Mouse (Mus musculus) gonadal fat pad, adult 2 months (tissue): Measurements from ENCODE around the gene Krt90. TPM values are rescaled to one million over a fixed set of nuclear protein-coding genes. Genes with fewer than 3 reads are reported as not detected.
A peak's percentile ranks its signal among the peaks of the same experiment; 100 is the strongest.

ENCODE experiments used
- DNase-seq: peaks from one replicate; pipeline ENCODE4 v3.0.0-alpha.2; 2012; ENCODE audit warnings: low read depth
- polyA plus RNA-seq: library from polyadenylated mRNA; depleted of rRNA; stranded (reverse); fragments of >200 nt; gene quantifications from 2 replicates; pipeline ENCODE4 v1.2.3, GENCODE M21; 2012; rRNA removed

The Krt90 gene
- polyA plus RNA-seq, result not detected in 2 replicates

DNA sequence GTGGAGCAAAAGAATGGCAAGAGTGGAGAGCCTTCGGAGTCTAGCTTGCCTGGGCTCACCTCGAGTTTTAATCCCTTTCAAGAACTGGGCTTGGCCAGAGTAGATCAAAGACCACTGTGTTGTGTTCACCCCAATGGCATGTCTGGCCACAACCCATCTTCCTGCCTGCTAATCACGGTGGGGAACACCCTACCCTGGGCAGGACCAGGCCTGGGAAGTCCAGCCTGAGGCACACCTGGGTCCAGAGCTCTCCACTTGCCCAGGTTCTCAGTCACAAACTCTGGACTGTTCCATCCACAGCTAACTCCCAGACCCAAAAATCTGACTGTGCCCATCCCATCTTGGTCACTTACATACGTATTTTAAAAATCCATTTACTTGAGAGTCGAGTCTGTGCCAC lies at the start of gene Krt90:
Krt90 (minus strand) TSS at position 101 of the 400 bp plus-strand sequence.
- DNase-seq, result no peak

DNA sequence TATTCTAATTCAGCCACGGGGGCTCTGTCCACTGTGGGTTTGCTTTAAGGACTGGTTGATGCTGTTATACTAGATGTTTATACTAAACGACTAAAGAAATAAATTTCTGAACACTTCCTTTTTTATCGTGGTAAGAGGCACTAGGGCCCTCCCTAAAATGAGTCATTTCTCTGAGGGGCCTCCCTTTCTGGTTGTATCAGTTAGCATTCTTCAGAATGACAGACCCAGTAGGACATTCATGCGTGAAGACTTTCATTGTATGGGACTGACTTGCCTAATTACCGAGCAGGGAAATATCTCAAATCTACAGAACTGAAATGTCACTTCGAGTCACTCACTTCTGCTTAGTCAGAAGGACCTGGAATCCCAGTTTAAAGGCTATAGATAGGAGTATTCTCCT lies 36.4 kb upstream of the Krt90 start:
- DNase-seq, result no peak

DNA sequence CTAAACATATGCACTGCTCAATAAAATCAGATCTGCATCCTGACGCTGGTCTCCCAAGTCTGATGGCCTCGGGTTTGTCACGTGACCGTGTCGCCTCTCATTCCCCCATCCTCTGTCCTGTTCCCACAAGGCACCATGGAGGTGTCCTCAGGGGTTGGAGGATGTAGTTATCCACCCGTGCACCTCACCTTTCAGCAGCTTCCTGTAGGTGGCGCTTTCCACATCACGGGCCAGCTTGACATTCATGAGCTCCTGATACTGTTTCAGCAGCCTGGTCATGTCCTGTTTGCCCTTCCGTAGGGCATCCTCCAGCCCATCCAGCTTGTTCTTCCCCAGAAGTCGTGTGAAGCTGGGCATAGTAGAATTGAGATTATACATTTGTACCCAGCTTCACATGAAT lies 25.5 kb upstream of the Krt90 start:
- DNase-seq, result no peak

DNA sequence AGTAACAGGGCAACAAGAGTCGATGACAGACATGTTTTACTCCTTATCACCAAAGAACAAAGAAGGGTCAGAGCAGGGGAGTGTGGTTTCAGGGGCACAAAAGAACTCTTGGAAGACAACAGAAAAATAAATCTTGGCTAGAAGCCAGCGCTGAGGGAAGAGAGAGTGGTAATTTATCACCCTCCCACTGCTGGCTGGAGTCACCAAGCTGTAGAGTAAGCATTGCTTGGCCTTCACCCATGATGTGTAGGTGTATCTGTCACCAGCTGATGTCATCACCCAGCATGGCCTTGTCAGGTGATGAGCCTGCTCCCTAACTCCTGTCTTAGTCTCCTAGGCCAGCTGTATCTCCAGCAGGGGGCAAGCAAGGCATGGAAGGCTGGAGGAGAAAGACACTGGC lies 21.7 kb upstream of the Krt90 start:
- DNase-seq, result peak; percentile 77

DNA sequence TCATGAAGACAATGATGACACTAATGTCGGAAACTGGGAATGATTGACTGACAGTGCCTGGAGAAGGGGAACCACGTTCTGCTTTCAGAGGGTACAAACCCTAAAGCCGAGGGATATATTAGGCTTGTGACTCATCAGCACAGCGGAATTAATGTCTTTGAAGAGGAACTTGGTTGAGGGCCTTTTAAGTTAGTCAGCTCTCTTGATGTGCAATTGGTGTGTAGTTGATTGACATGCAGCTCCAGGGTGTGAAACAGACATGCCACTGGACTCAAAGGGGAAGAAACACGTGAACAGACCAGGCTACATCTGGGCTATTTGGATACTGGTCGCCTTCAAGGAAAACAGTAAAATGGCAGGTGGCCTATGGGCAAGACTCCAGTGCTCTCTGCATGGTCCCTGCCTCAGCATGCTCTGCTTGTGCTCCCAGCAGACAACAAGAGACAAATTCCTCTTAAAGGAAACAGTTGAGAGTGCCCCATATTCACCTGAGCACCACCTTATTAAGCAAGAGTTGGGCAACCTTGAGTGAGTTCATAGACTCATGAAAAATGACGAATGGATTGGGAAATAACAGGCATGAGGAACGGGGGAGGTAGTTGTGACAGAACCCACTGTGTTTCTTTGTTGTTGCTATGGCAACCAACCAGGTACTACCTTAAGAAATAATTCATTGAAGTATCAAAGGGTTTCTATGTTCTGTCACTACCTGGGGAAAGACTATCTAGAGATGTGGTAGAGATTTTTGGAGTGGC lies 20.6 kb upstream of the Krt90 start:
- DNase-seq, result peak; percentile 81

DNA sequence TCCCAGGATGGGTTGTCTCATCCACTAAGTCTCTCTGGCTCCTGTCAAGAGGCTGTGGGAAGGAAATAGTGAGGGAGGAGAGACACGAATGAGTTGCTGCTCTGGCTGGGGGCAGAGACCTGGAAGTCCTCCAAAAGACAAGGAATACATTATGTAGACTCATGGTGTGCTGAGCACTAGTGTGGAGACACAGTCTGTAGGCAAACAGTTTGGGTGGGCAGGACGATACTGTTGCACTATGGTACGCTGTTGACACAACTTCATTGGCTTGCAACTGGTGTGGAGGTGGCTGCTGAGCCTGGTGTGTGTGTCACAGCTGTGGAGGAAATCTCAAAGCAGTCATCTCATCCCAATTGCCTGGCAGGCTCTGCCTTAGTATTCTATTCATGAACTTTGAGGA lies 19.0 kb upstream of the Krt90 start:
- DNase-seq, result no peak

DNA sequence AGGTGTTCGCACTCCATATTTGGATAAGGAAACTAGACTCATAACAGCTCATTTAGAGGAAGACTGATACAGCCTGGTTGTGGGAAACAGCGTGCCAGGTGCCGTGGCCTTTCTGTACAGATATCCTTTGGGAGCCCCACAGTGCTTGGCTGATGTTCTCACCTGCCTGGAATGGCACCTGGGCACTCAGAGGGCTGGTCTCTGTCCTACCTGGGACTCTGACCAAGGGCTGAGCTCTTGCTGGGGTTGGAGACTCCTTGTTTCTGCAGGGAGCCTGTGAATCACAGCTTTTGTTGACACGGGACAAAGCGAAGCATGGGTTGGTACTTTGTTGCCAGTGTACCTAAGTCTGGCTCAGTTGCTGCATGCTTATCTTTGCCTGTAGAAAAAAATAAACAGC lies 12.8 kb upstream of the Krt90 start:
- no peak for DNase-seq

DNA sequence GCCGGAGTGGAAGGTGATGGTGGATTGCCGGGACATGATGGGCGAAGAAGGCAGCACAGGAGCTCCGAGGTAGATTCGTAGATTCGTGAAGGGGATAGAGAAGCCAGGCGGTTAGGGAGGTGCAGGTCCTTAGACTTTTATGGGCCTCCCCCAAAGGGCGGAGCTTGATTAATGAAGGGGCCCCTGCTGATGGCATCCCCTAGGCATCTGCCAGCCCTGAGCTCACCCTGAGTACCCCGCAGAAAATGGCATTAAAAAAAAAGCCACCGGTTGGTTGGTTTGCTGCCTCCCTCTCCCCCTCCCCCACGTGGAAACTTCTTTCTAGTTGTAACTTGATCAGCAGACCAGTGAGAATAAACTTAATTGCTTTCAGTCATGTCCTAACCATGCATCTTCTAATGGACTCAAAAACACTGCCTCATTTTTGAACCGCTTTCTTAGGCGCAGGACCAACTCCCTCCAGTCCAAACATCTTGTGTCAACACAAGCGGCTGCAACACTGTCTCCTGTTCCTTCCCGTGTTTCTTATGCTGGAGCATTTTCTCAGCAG lies 11.1 kb upstream of the Krt90 start, which contains the start of gene Krt75:
Krt75 (minus strand) TSS at position 109 of the 550 bp plus-strand sequence.
- no peak for DNase-seq

DNA sequence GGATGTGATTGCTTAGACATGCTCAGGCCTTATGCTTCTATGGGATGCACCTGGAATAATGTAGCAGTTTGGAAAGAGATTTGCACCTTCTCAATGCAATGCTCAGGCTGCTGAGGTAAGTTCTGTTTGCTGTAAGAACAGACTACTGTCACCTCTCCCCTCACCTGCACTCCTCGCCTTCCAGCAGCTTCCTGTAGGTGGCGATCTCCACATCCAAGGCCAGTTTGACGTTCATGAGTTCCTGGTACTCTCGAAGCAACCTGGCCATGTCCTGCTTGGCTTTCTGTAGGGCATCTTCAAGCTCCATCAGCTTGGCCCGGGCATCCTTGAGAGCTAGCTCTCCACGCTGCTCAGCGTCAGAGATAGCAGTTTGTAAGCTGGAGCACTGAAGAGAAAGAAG lies 5.0 kb upstream of the Krt90 start:
- no peak for DNase-seq

DNA sequence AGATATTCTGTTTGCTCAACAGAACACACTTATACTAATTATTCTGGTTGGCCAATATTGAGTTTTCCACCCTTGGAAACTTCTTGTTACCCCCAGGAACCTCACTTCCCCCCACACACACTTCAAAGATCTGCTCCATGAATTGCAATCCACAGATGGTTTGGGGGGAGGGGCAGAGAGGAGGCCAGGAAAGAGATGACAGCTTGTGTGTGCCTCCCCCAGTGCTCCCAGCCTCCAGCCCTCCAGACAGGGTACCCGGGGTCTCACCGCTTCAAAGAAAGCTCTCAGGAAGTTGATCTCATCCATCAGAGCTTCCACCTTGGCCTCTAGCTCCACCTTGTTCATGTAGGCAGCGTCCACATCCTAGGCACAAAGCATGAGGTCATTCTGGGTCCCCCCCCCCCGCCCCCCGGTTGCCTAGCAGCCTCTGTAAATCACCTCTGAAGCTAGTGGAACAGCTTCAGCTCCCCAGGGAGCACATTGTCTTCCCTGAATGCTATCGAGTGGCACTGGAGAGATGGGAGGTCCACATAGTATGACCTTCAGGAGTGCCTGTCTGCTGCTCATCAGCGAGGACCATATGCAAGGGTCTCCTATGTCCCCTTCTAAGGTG lies 4.6 kb downstream of the Krt90 start:
- no peak for DNase-seq

DNA sequence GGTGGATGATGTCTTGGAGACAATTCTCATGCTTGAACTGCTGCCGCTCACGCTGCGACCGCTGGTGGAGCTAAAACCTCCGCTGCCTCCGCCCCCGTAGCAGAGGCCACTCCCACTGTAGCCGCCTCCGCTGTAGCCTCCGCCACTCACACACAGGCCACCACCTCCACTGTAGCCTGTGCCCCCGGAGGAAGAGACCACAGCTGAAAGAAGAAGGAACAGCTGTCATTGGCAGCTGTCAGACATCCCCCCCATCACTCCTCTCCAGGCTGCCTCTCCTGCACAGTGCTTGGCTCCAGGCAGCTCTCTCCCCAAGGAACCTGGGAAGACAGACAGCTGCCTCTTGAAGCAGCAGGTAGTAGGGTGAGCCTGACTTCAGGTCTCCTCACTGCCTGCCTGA lies 9.6 kb downstream of the Krt90 start:
- no peak for DNase-seq

DNA sequence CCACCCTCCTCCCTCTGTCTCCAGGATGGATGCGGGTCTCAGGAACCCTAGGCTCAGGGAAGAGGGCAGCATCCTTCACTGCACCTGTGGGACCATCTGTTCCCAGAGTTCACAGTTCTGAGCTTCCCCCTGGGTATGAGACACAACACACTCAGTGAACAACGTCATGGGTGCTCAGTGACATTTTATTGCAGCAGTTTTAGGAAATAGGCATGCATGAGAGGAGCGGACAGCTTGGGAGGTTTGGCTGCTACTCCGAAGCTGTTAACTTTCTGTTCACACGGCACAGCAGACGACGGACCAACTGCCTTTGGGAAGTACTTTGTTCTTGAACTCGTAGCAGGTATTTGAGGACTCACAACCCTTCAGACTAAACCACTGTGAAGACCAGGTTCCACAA lies 10.6 kb downstream of the Krt90 start:
- no peak for DNase-seq

DNA sequence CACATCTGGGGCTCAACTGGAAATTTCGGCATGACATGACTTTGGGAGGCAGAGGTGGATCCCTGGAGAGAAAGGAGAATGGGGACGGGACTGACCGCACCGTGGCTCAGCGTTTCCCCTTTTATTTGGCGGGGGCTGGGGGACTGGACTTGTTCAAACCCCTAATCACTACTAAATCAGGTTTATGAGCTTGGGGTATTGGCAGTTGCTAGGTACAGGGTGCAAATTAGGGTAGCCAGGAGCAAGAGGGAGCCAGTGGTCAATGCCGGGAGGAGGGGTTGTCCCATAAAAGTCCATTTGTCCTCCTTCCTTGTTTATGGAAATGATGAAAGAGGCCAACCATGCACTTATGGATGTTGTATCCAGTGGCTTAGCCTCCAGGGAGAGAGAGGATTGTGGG lies 12.2 kb downstream of the Krt90 start, which contains the start of gene Krt82:
Krt82 (minus strand) TSS at position 101 of the 400 bp plus-strand sequence.
- no peak for DNase-seq

DNA sequence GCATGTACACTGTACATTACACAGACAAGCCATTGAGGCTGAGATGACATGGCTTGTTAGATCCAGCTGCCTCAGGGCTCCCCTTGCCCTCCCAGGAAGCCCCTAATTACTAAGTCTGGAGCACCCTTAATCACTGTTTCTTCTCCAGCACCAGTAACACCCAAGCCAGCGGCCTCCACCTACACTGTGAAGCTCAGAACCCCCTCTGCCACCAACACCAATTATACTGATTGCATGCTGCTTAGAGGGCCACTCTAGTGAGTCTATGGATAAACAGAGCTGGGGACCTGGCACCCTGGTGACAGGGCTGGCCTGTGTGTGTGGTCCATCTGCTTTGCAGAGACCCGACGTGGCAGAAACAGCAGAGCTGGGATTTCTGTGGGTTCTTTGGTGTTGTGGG lies 18.3 kb downstream of the Krt90 start:
- DNase-seq, result no peak

DNA sequence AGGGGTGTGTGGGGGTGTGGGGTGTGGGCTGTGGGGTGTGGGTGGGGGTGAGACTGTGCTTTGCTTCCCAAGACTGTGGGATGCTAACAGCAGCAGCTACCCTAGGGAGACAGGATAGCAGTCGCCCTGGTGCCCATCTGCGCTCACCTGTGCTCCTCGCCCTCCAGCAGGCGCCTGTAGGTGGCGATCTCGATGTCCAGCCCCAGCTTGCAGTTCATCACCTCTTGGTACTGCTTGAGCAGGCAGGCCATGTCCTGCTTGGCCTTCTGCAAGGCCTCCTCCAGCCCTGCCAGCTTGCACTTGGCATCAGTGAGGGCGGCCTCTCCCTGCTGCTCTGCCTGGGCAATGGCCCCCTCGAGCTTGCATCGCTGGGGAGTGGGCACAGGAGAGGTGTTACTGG lies 20.2 kb downstream of the Krt90 start:
- DNase-seq, result no peak

DNA sequence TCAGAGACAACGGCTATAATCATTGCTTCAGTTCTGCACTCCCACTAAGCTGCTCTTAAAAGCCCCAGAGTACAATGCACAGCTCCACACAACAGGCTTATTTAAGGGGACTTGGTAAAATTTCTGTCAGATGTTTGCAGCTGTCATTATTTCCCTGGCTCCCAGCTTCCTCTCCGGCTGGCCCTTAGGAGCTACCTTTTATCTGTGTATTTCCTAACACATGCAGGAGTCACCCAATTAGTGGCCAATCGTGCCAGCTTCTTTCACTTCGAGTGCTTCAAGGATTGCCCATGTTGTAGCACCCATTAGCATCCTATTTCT lies 24.2 kb downstream of the Krt90 start:
- DNase-seq, result no peak

DNA sequence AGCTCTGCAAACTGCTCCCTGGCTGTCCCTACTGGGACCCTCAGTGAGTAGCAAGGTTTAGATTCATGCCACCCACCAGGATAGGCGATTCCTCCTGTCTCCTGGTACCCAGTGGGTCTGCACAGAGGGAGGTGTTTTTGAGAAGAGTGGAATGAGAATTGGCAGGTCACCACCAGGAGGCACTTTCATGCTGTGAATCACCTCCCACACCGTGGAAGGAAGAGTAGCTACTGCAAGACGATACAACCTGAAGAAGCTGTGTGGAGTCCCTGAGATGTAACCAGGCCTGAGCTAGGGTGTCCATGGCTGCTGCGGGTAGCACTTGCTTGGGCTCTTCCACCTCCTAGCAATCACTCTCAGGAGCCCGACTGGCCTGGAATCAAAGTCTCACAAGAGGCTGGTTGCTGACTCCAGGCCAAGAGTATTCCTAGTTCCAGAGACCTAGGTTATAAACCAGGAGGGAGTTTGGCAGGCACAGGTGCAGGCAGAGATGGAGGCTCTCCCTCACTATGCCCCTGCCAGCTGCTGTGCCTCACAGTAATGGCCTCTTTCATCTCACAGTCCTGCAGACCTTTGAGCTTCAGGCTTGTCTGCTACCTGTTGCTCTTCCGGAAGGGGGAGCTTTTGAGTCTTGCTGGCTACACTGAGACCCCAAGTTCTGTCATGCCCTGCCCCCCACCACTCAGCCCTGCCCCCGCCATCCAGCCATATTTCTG lies 24.7 kb downstream of the Krt90 start:
- no peak for DNase-seq

DNA sequence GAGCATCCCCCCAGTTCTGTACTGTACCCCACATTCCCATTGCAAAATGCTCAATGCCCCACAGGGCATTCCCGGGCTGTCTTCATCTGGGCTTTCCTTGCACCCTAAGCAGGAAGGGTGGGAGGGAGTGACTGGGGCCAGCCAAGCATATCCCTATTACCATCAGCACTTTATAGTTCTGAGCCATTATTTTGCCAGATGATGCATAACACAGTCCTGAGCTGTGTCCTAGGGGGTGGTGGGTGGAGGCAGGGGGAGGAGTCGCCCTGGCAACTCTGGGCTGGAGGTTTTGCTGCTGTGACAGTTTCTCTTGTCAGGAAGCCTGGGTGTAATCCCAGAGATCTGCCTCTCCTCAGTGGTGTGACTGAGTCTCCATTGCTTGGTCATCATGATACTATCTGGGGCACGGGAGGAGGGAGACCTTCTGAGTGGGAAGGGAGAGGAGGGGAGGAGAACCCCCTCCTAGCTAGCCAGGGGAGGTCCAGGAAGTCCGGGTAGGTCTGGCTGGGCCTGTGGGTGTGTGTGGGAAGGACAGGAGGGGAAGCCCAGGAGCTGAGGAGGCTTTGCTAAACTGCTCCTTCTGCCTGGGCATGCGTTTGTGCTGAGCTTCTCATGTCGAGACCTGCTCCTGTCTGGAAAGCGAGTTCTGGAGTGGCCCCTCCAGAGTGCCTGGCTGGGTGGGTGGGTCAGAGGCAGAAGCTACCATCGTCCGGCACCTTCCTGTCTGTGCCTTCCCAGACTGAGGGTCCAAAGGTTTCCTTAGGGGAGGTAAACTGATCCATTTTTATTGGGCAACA lies 26.5 kb downstream of the Krt90 start:
- DNase-seq, result peak; percentile 36

DNA sequence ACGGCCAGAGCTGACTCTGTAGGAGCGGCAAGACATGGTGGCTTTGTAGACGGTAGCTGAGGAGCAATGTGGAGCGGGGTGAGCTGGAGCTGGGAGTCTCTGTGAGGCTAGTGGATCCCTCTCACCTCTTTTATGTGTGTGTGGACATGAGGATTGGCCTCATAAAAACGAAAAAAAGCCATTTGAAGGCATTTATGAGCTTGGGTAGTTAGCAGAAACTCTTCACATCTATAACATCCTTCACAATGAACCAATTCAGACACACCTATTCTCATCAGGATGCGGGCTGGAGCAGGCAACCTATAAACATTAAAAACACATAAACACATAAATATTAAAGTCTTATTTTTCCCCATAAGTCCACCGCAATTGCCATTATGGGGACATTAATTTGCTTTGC lies 30.0 kb downstream of the Krt90 start, which contains the start of gene Krt84:
Krt84 (minus strand) TSS at position 101 of the 400 bp plus-strand sequence.
- no peak for DNase-seq

DNA sequence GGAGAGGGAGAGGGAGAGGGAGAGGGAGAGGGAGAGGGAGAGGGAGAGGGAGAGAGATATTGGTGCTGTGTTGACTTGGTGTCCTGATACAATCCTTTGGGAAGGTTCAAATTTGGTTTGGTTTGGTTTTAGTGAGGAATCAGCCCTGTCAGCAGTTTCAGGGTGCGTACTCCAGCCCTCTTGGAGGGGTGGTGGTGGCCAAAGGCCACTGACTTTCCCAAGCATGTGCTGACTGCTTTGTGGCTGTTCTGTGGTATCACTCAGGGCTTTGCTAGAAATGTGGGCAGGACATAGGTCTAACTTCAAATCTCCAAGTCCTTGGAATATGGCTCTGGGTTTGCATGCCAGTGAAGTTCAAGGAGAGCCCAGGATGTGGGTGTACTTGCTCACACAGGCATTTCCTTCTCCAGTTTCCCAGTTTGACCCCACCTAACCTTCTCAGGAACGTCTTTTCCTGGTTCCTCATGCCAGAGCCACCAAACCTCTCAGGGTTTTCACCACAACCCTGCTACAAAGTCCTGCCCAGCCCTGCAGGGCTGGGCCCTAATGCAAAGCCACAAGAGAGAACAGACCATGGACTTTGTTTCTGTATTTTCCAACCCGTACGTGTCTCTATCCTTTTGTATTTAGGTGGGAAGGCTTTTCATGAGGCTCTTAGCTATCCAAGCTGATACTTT lies 40.1 kb downstream of the Krt90 start:
- DNase-seq, result no peak

DNA sequence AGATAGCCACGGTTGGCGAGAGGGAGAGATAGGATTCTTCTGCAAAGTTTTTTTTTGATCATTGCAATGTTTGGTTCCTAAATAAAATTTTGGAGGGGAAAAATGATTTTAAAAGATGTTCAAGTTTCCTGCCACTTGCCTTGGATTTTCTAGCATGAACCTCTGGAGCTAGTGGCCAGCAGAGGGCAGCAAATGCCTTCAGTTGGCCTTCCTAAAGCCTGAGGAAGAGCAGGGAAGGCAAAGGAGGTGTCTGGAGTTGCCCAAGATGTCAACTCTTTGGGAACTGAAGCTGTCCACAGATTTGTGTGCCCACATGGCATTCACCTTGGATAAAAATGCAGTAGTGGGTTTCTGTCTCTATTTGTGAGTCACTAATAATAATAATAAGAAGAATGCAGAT lies 43.0 kb downstream of the Krt90 start:
- DNase-seq, result peak; percentile 24
